Mouse (Mus musculus): ENCODE results near the gene Spata9. TPM values are rescaled to one million over a fixed set of nuclear protein-coding genes. Genes with fewer than 3 reads are reported as not detected.

Gene Spata9
- polyA plus RNA-seq, 1 experiment from 2014 or later: 0.75 TPM

DNA sequence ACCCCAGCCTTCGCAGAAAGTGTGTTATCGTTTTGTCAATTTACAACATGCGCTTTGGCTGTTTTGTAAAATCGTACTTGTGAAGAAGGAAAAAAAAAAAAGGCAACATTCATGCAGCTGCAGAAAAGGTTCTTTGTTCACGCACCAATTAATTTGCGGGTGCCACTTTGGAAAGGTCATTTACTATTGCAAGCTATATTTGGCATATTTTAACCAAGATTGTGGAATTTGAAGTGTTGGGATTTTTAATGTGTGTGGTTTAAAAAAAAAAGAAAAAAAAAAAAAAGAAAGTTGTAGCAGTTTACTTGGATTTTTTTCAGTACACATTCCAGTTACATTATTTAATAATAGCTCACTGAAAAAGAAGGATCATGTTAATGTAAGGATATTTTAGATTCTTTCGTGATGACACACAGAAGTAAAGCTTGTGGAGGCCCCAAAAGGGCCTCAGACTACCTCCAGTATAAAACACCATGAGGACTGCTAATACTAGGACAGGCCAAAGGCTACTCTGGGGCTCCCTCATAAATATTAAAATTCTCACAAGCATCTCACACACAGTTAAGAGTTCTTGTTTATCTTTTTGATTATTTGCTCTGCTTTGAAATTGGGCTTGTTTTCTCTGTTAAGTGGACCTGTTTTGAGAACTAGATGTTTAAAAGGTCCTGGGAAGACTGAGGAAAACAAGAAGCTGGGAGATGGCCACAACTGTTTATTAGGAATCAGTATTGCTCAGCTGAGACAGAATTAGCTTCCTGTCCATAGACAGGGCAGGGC lies 22.7 kb upstream of the Spata9 start:
- no peak for ATAC-seq (ENCODE audit: low FRiP score, low read depth)
- Histone ChIP-seq H3K27me3 (replicated peaks) (no peaks in the 10 kb centered on the region), H3K4me1 (peaks cover 17% of the 10 kb centered on the region), H3K9me3 (no peaks in the 10 kb centered on the region), H3K27ac (peak overlapping the region; percentile 99), H3K9ac (peak overlapping the region; percentile 96), H3K4me3 (peak overlapping the region; percentile 73), H3K36me3 (0 out of 2 replicates have a peak, but pooled peaks cover 2% of the 10 kb centered on the region), H3K4me2 (replicated peaks) (peak overlapping the region; percentile 60)
- 3% methylated on average over 7 of the region's 7 CpGs for WGBS

DNA sequence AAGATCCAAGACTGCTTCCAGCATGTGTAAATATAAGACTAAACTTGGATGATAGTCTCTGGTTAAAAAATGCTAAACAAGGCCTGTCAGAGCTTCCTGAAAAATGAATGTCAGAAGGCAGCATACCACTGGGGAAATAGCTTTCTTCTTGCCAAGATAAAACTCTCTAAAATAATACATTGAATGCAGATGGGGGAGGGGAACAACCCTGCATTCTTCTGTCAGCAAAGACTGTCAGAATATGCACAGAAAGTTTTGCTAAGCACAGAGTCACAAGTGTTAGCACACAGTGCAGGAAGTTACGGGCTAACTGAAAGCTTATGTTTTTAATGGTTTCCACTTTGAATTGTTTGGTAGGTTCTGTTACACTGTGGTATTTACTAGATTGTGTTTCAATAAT lies 16.7 kb upstream of the Spata9 start:
- H3K4me2 ChIP-seq (replicated peaks): no peak overlapping the region

DNA sequence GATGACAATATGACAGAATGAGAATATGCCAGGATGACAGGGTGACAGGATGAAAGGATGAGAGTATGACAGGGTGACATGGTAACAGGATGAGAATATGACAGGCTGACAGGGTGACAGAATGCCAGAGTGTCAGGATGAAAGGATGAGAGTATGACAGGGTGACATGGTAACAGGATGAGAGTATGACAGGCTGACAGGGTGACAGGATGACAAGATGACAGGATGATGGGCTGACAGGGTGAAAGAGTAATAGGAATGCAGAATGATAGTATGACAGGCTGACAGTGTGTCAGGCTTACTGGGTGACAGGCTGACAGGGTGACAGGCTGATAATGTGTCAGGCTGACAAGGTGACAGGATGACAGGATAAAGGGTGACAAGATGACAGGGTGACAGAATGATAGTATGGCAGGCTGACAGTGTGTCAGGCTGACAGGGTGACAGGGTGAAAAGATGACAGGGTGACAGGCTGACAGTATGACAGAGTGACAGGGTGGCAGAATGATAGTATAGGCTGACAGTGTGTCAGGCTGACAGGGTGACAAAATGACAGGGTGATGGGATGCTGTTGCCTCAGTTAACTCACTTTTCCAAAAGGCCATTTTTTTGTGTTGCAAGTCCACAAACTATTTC lies 11.5 kb upstream of the Spata9 start:
- H3K9me3 ChIP-seq: no peaks in the 10 kb centered on the region
- H3K36me3 ChIP-seq: no peaks in the 10 kb centered on the region
- H3K4me3 ChIP-seq: no peak overlapping the region
- no peak for ATAC-seq (ENCODE audit: low FRiP score, low read depth)
- no peaks in the 10 kb centered on the region for H3K4me1 ChIP-seq
- H3K9ac ChIP-seq: no peak overlapping the region
- H3K27me3 ChIP-seq (replicated peaks): no peaks in the 10 kb centered on the region
- no peak overlapping the region for H3K27ac ChIP-seq
- no peak overlapping the region for H3K4me2 ChIP-seq (replicated peaks)

More for the DNA sequence above, 16.7 kb upstream of the Spata9 start:
- H3K27me3 ChIP-seq (replicated peaks): no peaks in the 10 kb centered on the region
- H3K9ac ChIP-seq: no peak overlapping the region
- no peak overlapping the region for H3K4me3 ChIP-seq
- H3K36me3 ChIP-seq: no peaks in the 10 kb centered on the region
- no peaks in the 10 kb centered on the region for H3K4me1 ChIP-seq
- WGBS: 67% methylated on average over 1 of the region's 1 CpGs
- no peak for ATAC-seq (ENCODE audit: low FRiP score, low read depth)
- H3K27ac ChIP-seq: no peak overlapping the region
- H3K9me3 ChIP-seq: no peaks in the 10 kb centered on the region

DNA sequence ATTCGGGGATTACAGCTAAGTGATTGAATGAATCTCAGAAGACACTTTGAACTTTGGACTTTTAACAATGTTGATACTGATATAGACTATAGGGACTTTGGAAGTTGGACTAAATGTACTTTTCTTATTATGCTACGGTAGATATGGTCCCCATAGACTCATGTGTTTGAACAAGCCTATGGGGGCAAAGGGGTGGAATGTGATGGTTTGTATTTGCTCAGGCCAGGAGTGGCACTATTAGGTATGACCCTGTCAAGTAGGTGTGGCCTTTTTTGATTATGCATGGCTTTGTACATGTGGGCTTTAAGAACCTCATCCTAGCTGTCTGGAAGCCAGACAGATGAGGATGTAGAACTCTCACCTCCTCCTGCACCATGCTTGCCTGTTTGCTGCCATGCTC lies 7.5 kb downstream of the Spata9 start:
- H3K4me3 ChIP-seq: no peak overlapping the region
- no peak overlapping the region for H3K4me2 ChIP-seq (replicated peaks)
- H3K36me3 ChIP-seq: no peaks in the 10 kb centered on the region
- ATAC-seq (ENCODE audit: low FRiP score, low read depth): no peak
- no peak overlapping the region for H3K9ac ChIP-seq
- 86% methylated on average over 2 of the region's 2 CpGs for WGBS
- no peaks in the 10 kb centered on the region for H3K4me1 ChIP-seq
- H3K27ac ChIP-seq: no peak overlapping the region
- H3K27me3 ChIP-seq (replicated peaks): no peaks in the 10 kb centered on the region
- H3K9me3 ChIP-seq: no peaks in the 10 kb centered on the region

DNA sequence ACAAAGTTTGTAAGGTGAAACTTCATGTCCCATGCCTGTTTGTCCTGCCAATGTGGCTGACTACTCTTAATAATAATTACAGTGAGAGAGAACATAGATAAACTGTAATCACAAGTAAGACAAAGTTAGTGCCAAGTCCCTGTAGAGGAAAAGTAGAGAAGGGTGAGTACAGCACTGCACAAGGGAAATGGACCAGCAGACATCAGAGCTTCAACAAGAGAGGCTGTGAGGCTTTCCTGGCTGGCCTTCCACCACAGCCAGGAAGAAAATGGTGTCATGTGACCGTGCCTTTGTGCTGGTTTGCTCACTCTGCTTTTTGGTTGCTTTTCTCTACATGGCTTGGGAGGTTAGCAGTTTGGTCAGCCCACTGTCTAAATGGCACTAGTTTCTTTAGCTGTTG lies 8.7 kb downstream of the Spata9 start:
- H3K4me1 ChIP-seq: no peaks in the 10 kb centered on the region
- H3K27me3 ChIP-seq (replicated peaks): no peaks in the 10 kb centered on the region
- no peak overlapping the region for H3K9ac ChIP-seq
- 64% methylated on average over 1 of the region's 1 CpGs for WGBS
- no peaks in the 10 kb centered on the region for H3K36me3 ChIP-seq
- ATAC-seq (ENCODE audit: low FRiP score, low read depth): no peak
- H3K27ac ChIP-seq: no peak overlapping the region
- H3K9me3 ChIP-seq: no peaks in the 10 kb centered on the region
- no peak overlapping the region for H3K4me2 ChIP-seq (replicated peaks)
- no peak overlapping the region for H3K4me3 ChIP-seq

- H3K9me3 ChIP-seq: no peaks in the 10 kb centered on the region
- no peaks in the 10 kb centered on the region for H3K4me1 ChIP-seq
- no peaks in the 10 kb centered on the region for H3K36me3 ChIP-seq
- no peak overlapping the region for H3K9ac ChIP-seq
- no peak overlapping the region for H3K27ac ChIP-seq
- WGBS: 92% methylated on average over 2 of the region's 2 CpGs
- no peak overlapping the region for H3K4me3 ChIP-seq
- H3K27me3 ChIP-seq (replicated peaks): no peaks in the 10 kb centered on the region
- no peak for ATAC-seq (ENCODE audit: low FRiP score, low read depth)
- H3K4me2 ChIP-seq (replicated peaks): no peak overlapping the region
These were observed 9.3 kb downstream of the Spata9 start for GRCm38 (mm10) chr13:75976218-75976617.

DNA sequence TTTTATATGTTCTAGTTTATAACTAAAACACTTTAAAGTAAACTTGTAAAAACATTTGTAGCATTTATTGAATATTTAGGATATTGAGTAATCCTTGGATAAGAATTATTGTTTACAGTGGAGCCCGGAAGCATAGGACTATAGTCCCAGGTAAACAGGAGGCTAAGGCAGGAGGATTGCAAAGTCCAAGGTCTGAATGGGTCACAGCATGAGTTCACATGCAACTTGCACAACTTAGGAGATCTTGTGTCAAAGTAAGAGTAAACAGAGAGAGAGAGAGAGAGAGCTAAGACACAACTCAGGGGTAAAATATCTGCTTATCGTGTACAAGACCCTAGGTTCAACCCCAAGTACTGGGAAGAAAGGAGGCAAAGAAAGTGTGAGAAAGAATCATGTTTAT lies 9.7 kb downstream of the Spata9 start:
- ATAC-seq (ENCODE audit: low FRiP score, low read depth): no peak
- Histone ChIP-seq H3K9me3 (no peaks in the 10 kb centered on the region), H3K4me3 (no peak overlapping the region), H3K27me3 (replicated peaks) (no peaks in the 10 kb centered on the region), H3K4me2 (replicated peaks) (no peak overlapping the region), H3K36me3 (no peaks in the 10 kb centered on the region), H3K9ac (no peak overlapping the region), H3K4me1 (no peaks in the 10 kb centered on the region), H3K27ac (no peak overlapping the region)
- 94% methylated on average over 2 of the region's 2 CpGs for WGBS

GRCm38 (mm10) chr13:75981901-75982300 lies 15.0 kb downstream of the Spata9 start:
- no peak overlapping the region for H3K27ac ChIP-seq
- H3K9me3 ChIP-seq: no peaks in the 10 kb centered on the region
- H3K36me3 ChIP-seq: no peaks in the 10 kb centered on the region
- no peaks in the 10 kb centered on the region for H3K4me1 ChIP-seq
- no peak for ATAC-seq (ENCODE audit: low FRiP score, low read depth)
- no peak overlapping the region for H3K9ac ChIP-seq
- no peak overlapping the region for H3K4me2 ChIP-seq (replicated peaks)
- no peaks in the 10 kb centered on the region for H3K27me3 ChIP-seq (replicated peaks)
- no peak overlapping the region for H3K4me3 ChIP-seq

DNA sequence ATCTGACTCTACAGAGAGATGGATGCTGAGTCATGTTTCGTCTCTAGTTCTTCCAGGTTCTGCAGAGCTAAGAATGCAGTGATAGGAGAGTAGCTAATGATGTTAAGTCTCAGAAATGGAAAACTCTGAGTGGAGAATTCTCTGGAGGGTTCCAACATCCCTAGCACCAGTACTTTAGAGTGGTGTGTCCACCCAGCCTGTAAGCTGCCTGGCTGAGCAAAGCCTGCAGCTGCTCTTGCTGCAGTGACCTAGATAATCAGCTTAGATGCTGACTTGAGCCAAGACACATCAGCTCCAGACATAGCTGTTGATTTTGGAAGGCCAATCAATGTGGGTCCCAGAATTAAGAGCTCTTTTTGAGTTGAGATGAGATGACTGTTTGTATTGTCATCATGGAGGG lies 21.1 kb downstream of the Spata9 start:
- no peaks in the 10 kb centered on the region for H3K9me3 ChIP-seq
- no peaks in the 10 kb centered on the region; the same call in 1 of the 2 replicates for H3K4me1 ChIP-seq
- H3K9ac ChIP-seq: no peak overlapping the region
- no peak overlapping the region for H3K4me2 ChIP-seq (replicated peaks)
- H3K27ac ChIP-seq: no peak overlapping the region
- ATAC-seq (ENCODE audit: low FRiP score, low read depth): no peak
- no peaks in the 10 kb centered on the region for H3K36me3 ChIP-seq
- 88% methylated on average over 1 of the region's 1 CpGs for WGBS
- no peaks in the 10 kb centered on the region for H3K27me3 ChIP-seq (replicated peaks)
- H3K4me3 ChIP-seq: no peak overlapping the region

- H3K27me3 ChIP-seq (replicated peaks): no peaks in the 10 kb centered on the region
- H3K27ac ChIP-seq: no peak overlapping the region
- WGBS: 48% methylated on average over 9 of the region's 9 CpGs
- no peak overlapping the region for H3K9ac ChIP-seq
- H3K9me3 ChIP-seq: 0 out of 2 replicates have a peak, but pooled peaks cover 3% of the 10 kb centered on the region
- no peaks in the 10 kb centered on the region; the same call in 1 of the 2 replicates for H3K4me1 ChIP-seq
- no peak overlapping the region for H3K4me2 ChIP-seq (replicated peaks)
- peak; percentile 94 for ATAC-seq (ENCODE audit: low FRiP score, low read depth)
- no peak overlapping the region for H3K4me3 ChIP-seq
- no peaks in the 10 kb centered on the region for H3K36me3 ChIP-seq
These were observed 25.4 kb downstream of the Spata9 start for GRCm38 (mm10) chr13:75992169-75993028.

DNA sequence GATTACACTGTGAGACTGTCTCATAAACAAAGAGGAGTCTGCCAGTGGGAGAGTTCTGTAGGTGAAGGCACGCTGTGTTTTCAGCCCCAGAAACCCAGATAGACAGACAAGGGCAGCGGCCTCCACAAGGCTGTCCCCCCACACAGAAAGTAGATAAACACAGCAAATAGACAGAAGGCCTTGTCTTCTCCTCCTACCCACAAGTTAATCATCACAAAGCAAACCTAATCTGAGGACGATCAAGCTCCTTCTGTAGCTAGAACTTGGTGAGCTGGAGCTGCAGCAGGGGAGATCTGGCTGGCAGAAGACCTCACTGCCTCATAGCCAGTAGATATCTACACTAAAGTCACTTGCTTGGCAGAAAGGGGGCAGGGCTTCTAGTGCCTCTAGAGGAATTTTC lies 36.3 kb downstream of the Spata9 start:
- H3K27me3 ChIP-seq (replicated peaks): no peaks in the 10 kb centered on the region
- H3K36me3 ChIP-seq: peaks cover 7% of the 10 kb centered on the region
- no peak for ATAC-seq (ENCODE audit: low FRiP score, low read depth)
- no peak overlapping the region for H3K27ac ChIP-seq
- H3K9ac ChIP-seq: no peak overlapping the region
- no peak overlapping the region for H3K4me3 ChIP-seq
- H3K4me2 ChIP-seq (replicated peaks): no peak overlapping the region
- H3K9me3 ChIP-seq: no peaks in the 10 kb centered on the region
- H3K4me1 ChIP-seq: no peaks in the 10 kb centered on the region
- WGBS: 92% methylated on average over 3 of the region's 3 CpGs

GRCm38 (mm10) chr13:76014511-76014910 lies 47.6 kb downstream of the Spata9 start:
- H3K27me3 ChIP-seq (replicated peaks): no peaks in the 10 kb centered on the region
- WGBS: 88% methylated on average over 2 of the region's 2 CpGs
- no peaks in the 10 kb centered on the region for H3K36me3 ChIP-seq
- no peaks in the 10 kb centered on the region for H3K9me3 ChIP-seq
- ATAC-seq (ENCODE audit: low FRiP score, low read depth): no peak
- no peak overlapping the region for H3K4me3 ChIP-seq
- peaks cover 4% of the 10 kb centered on the region; the same call in 1 of the 2 replicates for H3K4me1 ChIP-seq
- no peak overlapping the region for H3K27ac ChIP-seq
- no peak overlapping the region for H3K4me2 ChIP-seq (replicated peaks)
- H3K9ac ChIP-seq: no peak overlapping the region
